Mouse (Mus musculus) heart, postnatal 0 days (tissue): ENCODE measurements at regions not wholly inside any gene's neighbourhood (a gene's known extent, or its start where the extent isn't known, plus 50 kb on each side); places are given as distances from the start of the nearest gene placed in this dataset.
"Not testable (repeated sequence)": the region's sequence is repeated elsewhere in the genome, so short reads cannot be mapped to it uniquely, and the experiment has no call there.

Experiments
- ATAC-seq: fragments of 200-750 bp; cut with Nextera tagmentation; 2 replicates; pipeline ENCODE4 v1.8.0; 2017; ENCODE audit warnings: low read depth, moderate number of reproducible peaks, moderate library complexity; ENCODE audit not compliant: insufficient read depth
- DNase-seq: peaks from one replicate; pipeline ENCODE4 v3.0.0-alpha.2; 2016; ENCODE audit warnings: low spot score
- H3K27ac ChIP-seq: fragments of 300-500 bp; sonication (generic); 2 replicates; pipeline ENCODE4 v1.5.1; 2014; ENCODE audit warnings: low read depth, mild to moderate bottlenecking
- H3K27me3 ChIP-seq: fragments of 300-500 bp; sonication (generic); 2 replicates; pipeline ENCODE4 v1.6.1; 2014; ENCODE audit warnings: low read length, mixed read lengths; ENCODE audit not compliant: control insufficient read depth, insufficient read depth
- H3K36me3 ChIP-seq: fragments of 300-500 bp; sonication (generic); replicated peaks from 2 replicates; pipeline ENCODE4 v1.6.1; 2014; ENCODE audit warnings: low read length, mixed read lengths; ENCODE audit not compliant: control insufficient read depth, insufficient read depth
- H3K4me1 ChIP-seq: fragments of 300-500 bp; sonication (generic); 2 replicates; pipeline ENCODE4 v1.6.1; 2014; ENCODE audit warnings: antibody characterized with exemption; ENCODE audit not compliant: control insufficient read depth, insufficient read depth
- H3K4me2 ChIP-seq: fragments of 300-500 bp; sonication (generic); 2 replicates; pipeline ENCODE4 v1.6.1; 2014; ENCODE audit warnings: low read depth, mild to moderate bottlenecking, low read length, moderate library complexity
- H3K4me3 ChIP-seq: fragments of 300-500 bp; sonication (generic); 2 replicates; pipeline ENCODE4 v1.5.1; 2014; ENCODE audit warnings: low read depth, low read length
- H3K9ac ChIP-seq: fragments of 300-500 bp; sonication (generic); replicated peaks from 2 replicates; pipeline ENCODE4 v1.6.1; 2014; ENCODE audit warnings: low read depth, low read length, mixed read lengths
- H3K9me3 ChIP-seq: fragments of 300-500 bp; sonication (generic); replicated peaks from 2 replicates; pipeline ENCODE4 v1.6.1; 2016; ENCODE audit warnings: low read length; ENCODE audit not compliant: control insufficient read depth
- CTCF ChIP-seq: IDR thresholded peaks from 2 replicates; pipeline ENCODE4 v1.5.1; 2016; ENCODE audit warnings: antibody characterized with exemption, control low read depth, low read depth
- EP300 ChIP-seq: IDR thresholded peaks from 2 replicates; pipeline ENCODE4 v1.6.1; 2016; ENCODE audit warnings: antibody characterized with exemption, low read depth
- WGBS: fragments of 180-500 bp; shearing (Covaris S2); extraction: QIAGEN DNeasy Blood & Tissue Kit; methylation state at CpG from one replicate; pipeline ENCODE4 v1.1.7; 2014; 5-methylcytosine and 5-hydroxymethylcytosine counted together

DNA sequence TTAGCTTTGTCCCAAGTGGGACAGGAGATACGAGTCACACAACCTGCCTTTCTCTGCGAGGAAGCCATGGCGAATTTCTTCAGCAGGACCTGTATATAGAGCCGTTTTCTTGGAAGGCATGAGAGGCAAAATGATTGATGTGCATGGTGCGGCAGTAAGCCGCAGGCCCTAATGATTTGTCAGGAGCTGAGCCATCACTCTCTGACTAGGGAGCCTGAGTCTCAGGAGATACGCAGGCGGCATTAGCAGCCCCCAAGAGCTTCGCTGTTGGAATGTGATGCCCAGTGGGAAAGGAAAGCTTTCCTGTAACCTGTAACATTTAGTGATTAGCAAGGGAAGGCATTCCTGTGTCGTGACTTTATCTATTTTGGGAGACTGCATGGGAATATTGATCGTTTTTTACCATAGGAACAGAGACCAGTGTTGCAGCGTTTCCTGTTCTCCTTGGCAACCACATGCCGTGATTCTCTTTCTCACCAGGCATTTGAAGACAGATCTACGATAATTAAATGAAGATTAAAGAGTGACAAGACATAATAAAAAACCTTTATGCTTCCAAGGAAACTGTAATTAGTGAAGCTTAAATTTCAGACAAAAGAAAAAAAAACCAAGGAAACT, 310.2 kb downstream of the Arl6ip6 start:
- no peak for TF ChIP-seq CTCF
- TF ChIP-seq EP300: no peak
- Histone ChIP-seq H3K9ac (no peak overlapping the region), H3K4me1 (no peaks in the 10 kb centered on the region), H3K27me3 (no peaks in the 10 kb centered on the region), H3K36me3 (no peaks in the 10 kb centered on the region), H3K4me3 (no peak overlapping the region), H3K27ac (no peak overlapping the region), H3K9me3 (no peaks in the 10 kb centered on the region), H3K4me2 (no peak overlapping the region)
- 42% methylated on average over 14 of the region's 14 CpGs for WGBS
- ATAC-seq (no peak), DNase-seq (no peak)

DNA sequence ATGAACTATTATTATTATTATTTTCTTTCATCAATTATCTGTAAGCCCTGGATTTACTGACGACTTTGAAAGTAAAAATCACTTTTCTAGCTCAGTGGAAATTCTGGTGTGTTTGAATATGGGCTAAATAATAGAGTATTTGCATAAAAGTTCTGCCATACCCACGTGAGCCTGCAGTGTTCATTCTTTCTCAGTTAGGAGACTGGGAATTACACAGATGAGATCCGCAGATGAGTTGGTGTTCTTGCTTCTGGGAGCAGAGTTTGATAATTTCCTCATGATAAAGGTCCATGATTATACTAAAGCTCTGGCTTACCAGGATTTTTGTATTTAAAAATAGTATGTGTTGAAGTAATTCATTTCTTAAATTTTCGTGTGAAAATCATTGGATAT, 310.7 kb downstream of the Arl6ip6 start:
- WGBS: 50% methylated on average over 4 of the region's 4 CpGs
- DNase-seq: no peak

DNA sequence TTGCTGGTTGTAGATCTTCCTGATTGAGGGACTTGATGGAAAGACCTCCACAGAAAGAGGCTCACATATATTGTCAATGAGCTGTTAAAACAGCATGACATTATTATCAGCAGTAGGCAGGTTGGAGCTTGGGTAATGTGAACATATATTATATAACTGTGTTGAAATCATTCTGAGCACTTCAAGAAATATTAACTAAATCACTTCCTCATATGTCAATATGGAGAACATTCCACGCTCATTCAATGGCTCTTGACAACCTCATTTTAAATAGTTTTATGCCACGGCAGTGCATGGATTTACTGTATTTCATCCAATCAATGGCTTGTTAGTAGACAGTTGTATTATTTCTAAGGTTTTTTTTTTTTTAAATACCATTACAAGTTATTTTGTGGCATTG, 350.6 kb downstream of the Arl6ip6 start:
- H3K27me3 ChIP-seq: no peaks in the 10 kb centered on the region
- no peaks in the 10 kb centered on the region for H3K36me3 ChIP-seq
- no peak overlapping the region for H3K9ac ChIP-seq
- ATAC-seq: no peak
- TF ChIP-seq CTCF: no peak
- no peak for TF ChIP-seq EP300
- H3K4me2 ChIP-seq: no peak overlapping the region
- H3K4me1 ChIP-seq: no peaks in the 10 kb centered on the region
- DNase-seq: no peak
- no peak overlapping the region for H3K4me3 ChIP-seq
- WGBS: 78% methylated on average over 2 of the region's 2 CpGs
- H3K9me3 ChIP-seq: peaks cover 5% of the 10 kb centered on the region; the same call in 1 of the 2 replicates
- no peak overlapping the region for H3K27ac ChIP-seq

More for the DNA sequence above, 310.7 kb downstream of the Arl6ip6 start:
- TF ChIP-seq CTCF (no peak), EP300 (no peak)
- Histone ChIP-seq H3K4me3 (no peak overlapping the region), H3K4me2 (no peak overlapping the region), H3K9me3 (no peaks in the 10 kb centered on the region), H3K9ac (no peak overlapping the region), H3K27ac (no peak overlapping the region), H3K36me3 (no peaks in the 10 kb centered on the region), H3K4me1 (no peaks in the 10 kb centered on the region), H3K27me3 (no peaks in the 10 kb centered on the region)
- no peak for ATAC-seq

DNA sequence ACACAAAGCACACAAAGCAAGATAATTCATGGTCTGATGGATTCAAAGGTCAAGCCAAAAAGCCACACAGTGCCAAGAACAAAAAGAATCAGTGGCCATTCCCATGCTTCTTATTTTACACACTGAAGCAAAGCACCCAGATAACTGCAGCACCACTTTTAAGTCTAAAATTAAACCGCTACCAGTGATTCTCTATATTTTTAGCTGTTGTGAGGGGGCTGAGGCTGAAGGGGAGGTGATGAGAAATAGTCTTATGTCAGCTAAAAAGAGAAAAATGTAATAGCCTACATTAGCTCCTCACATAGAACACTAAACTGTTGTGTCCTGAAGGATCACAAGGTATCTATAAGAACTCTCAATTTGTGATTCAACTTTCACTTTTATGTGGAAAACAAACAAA, 382.5 kb downstream of the Arl6ip6 start:
- no peaks in the 10 kb centered on the region for H3K36me3 ChIP-seq
- H3K4me2 ChIP-seq: no peak overlapping the region
- H3K4me1 ChIP-seq: no peaks in the 10 kb centered on the region
- TF ChIP-seq CTCF (no peak), EP300 (no peak)
- H3K9ac ChIP-seq: no peak overlapping the region
- no peaks in the 10 kb centered on the region for H3K9me3 ChIP-seq
- no peak for DNase-seq
- ATAC-seq: no peak
- no peaks in the 10 kb centered on the region for H3K27me3 ChIP-seq
- H3K27ac ChIP-seq: no peak overlapping the region
- WGBS: 54% methylated on average over 1 of the region's 1 CpGs
- no peak overlapping the region for H3K4me3 ChIP-seq

DNA sequence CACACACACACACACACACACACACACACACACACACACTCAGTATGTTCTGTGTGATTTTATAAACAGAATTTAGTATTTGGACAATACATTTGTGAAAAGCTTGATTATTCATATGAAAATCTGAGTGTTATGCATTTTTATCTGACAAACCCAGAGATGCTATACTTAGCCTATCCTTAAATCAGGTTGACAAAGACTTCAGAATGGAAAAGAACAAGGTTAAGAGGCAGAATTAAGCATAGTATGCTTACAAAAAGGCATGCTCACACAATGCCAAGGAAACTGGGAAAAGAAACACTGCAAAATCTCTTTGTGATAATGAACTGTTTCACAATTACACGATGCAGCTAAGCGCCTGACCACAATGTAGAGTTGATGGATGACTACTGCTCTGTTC, 414.3 kb downstream of the Arl6ip6 start:
- Histone ChIP-seq H3K36me3 (no peaks in the 10 kb centered on the region), H3K27ac (no peak overlapping the region), H3K9me3 (no peaks in the 10 kb centered on the region), H3K4me3 (no peak overlapping the region), H3K4me1 (no peaks in the 10 kb centered on the region), H3K9ac (no peak overlapping the region), H3K4me2 (no peak overlapping the region), H3K27me3 (no peaks in the 10 kb centered on the region)
- WGBS: 69% methylated on average over 2 of the region's 2 CpGs
- TF ChIP-seq EP300 (no peak), CTCF (no peak)
- DNase-seq (no peak), ATAC-seq (no peak)

DNA sequence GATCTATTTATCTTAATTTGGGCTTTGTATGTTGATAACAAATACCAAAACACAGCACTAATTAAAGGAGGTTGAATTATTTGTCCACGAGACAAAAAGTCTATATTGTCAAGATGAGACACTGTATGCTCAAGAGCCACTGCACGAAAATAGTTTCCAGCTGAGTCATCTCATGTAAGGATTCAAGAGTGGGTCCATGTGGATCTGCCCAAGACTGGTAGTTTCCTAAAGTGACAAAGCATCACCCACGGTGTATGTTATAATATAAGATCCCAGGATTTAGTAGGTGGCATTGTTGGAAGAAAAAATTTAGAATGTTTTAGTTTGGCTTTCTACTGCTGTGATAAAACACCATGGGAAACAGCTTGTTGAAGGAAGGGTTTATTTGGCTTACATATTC, 428.2 kb downstream of the Arl6ip6 start:
- 57% methylated on average over 3 of the region's 3 CpGs for WGBS
- H3K4me3 ChIP-seq: no peak overlapping the region
- no peaks in the 10 kb centered on the region for H3K9me3 ChIP-seq
- ATAC-seq (no peak), DNase-seq (no peak)
- H3K4me1 ChIP-seq: no peaks in the 10 kb centered on the region
- no peak overlapping the region for H3K9ac ChIP-seq
- H3K36me3 ChIP-seq: no peaks in the 10 kb centered on the region
- H3K27ac ChIP-seq: no peak overlapping the region
- H3K27me3 ChIP-seq: no peaks in the 10 kb centered on the region
- no peak for TF ChIP-seq CTCF
- no peak for TF ChIP-seq EP300
- no peak overlapping the region for H3K4me2 ChIP-seq

DNA sequence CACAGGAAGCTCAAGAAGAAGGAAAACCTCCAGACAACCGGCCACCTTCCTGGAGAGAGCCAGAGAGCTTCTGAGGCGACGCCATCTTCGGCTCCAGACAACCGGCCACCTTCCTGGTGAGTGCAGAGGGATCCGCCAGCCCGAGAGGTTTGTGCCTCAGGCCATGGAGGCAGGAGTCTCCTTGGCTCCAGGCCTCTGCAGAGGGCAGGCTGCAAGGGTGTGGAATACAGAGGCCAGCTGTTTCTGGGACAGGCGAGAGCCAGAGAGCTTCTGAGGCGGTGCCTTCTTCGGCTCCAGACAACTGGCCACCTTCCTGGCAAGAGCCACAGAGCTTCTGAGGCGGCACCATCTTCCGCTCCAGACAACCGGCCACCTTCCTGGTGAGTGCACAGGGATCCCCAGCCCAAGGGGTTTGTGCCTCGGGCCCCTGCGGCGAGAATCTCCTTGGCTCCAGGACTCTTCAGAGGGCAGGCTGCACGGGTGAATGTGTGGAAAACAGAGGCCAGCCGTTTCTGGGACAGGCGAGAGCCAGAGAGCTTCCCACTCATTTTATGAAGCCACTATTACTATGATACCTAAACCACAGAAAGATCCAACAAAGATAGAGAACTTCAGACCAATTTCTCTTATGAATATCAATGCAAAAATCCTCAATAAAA, 441.4 kb downstream of the Arl6ip6 start:
- H3K27ac ChIP-seq, H3K4me3 ChIP-seq, H3K9me3 ChIP-seq, H3K4me1 ChIP-seq, H3K4me2 ChIP-seq, H3K36me3 ChIP-seq, ATAC-seq, DNase-seq, H3K9ac ChIP-seq, H3K27me3 ChIP-seq: not testable (repeated sequence)
- WGBS: 42% methylated on average over 19 of the region's 19 CpGs
